Mouse (Mus musculus): Measurements from ENCODE around the gene Chst8. TPM values are rescaled to one million over a fixed set of nuclear protein-coding genes. Genes with fewer than 3 reads are reported as not detected.

Gene Chst8
- total RNA-seq, 2 experiments from 2014 or later: 0.44 to 0.69 TPM

- no peak for DNase-seq
- intact Hi-C loops (cut with DNase I): no loop called here
Measured at GRCm38 (mm10) chr7:34805042-34805441, 7.5 kb downstream of the Chst8 start.

GRCm38 (mm10) chr7:34799950-34800511 lies 12.5 kb downstream of the Chst8 start:
- intact Hi-C loops (cut with DNase I): no loop called here
- DNase-seq: no peak

- no peak for DNase-seq
- intact Hi-C loops (cut with DNase I): no loop called here
Measured at GRCm38 (mm10) chr7:34799404-34799771, 13.1 kb downstream of the Chst8 start.

- DNase-seq: no peak
- intact Hi-C loops (cut with DNase I): no loop called here
Measured at GRCm38 (mm10) chr7:34798441-34799403, 13.8 kb downstream of the Chst8 start.

- DNase-seq: no peak
- intact Hi-C loops (cut with DNase I): no loop called here
Measured at GRCm38 (mm10) chr7:34798039-34798438, 14.5 kb downstream of the Chst8 start.

- intact Hi-C loops (cut with DNase I): no loop called here
- no peak for DNase-seq
Measured at GRCm38 (mm10) chr7:34790459-34790858, 22.1 kb downstream of the Chst8 start.

GRCm38 (mm10) chr7:34787171-34787570 lies 25.3 kb downstream of the Chst8 start:
- intact Hi-C loops (cut with DNase I): no loop called here
- no peak for DNase-seq

- no peak for DNase-seq
- intact Hi-C loops (cut with DNase I): no loop called here
Measured at GRCm38 (mm10) chr7:34785052-34785451, 27.5 kb downstream of the Chst8 start.

GRCm38 (mm10) chr7:34784469-34784868 lies 28.0 kb downstream of the Chst8 start:
- intact Hi-C loops (cut with DNase I): no loop called here
- no peak for DNase-seq

- no peak for DNase-seq
- intact Hi-C loops (cut with DNase I): no loop called here
Measured at GRCm38 (mm10) chr7:34781988-34782387, 30.5 kb downstream of the Chst8 start.

- intact Hi-C loops (cut with DNase I): no loop called here
- no peak for DNase-seq
Measured at GRCm38 (mm10) chr7:34781217-34781616, 31.3 kb downstream of the Chst8 start.

GRCm38 (mm10) chr7:34778426-34778825 lies 34.1 kb downstream of the Chst8 start:
- DNase-seq: no peak
- intact Hi-C loops (cut with DNase I): no loop called here

- intact Hi-C loops (cut with DNase I): no loop called here
- no peak for DNase-seq
Measured at GRCm38 (mm10) chr7:34775659-34776058, 36.9 kb downstream of the Chst8 start.

GRCm38 (mm10) chr7:34774947-34775346 lies 37.6 kb downstream of the Chst8 start:
- no peak for DNase-seq
- intact Hi-C loops (cut with DNase I): no loop called here

- intact Hi-C loops (cut with DNase I): no loop called here
- DNase-seq: no peak
Measured at GRCm38 (mm10) chr7:34774020-34774419, 38.5 kb downstream of the Chst8 start.

- intact Hi-C loops (cut with DNase I): no loop called here
- no peak for DNase-seq
Measured at GRCm38 (mm10) chr7:34773309-34773708, 39.2 kb downstream of the Chst8 start.

GRCm38 (mm10) chr7:34769531-34769930 lies 43.0 kb downstream of the Chst8 start:
- intact Hi-C loops (cut with DNase I): no loop called here
- no peak for DNase-seq

- no peak for DNase-seq
- intact Hi-C loops (cut with DNase I): no loop called here
Measured at GRCm38 (mm10) chr7:34764250-34765148, 48.0 kb downstream of the Chst8 start.

- intact Hi-C loops (cut with DNase I): no loop called here
- DNase-seq: no peak
Measured at GRCm38 (mm10) chr7:34759378-34759822, 53.1 kb downstream of the Chst8 start.

GRCm38 (mm10) chr7:34758721-34759120 lies 53.8 kb downstream of the Chst8 start:
- no peak for DNase-seq
- intact Hi-C loops (cut with DNase I): no loop called here

- intact Hi-C loops (cut with DNase I): no loop called here
- no peak for DNase-seq
Measured at GRCm38 (mm10) chr7:34757513-34757912, 55.0 kb downstream of the Chst8 start.
